Mouse (Mus musculus): ENCODE measurements around the gene Ubn1.

DNA sequence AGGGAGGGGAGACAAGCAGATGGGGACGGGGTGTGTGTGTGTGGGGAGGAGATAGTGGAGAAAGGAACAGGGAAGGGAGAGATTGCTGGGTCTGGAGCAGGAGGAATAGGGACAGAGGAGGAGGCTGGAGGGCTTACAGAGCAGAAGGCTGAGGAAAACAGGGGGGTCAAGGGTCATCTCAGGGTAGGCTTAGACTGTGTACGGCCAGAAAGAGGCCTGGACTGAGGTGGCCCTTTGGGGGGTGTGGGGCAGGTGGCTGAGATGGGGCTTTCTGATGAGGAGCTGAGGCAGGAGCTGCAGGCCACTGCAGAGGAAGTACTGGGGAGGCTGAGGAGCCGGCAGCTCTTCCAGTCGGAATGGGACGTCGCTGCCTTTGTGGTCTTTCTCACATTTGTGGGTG, 42.4 kb upstream of the Ubn1 start:
- TF ChIP-seq CTCF (IDR thresholded peaks at IDR 0.05; ENCODE audit: borderline replicate concordance, insufficient read depth, low read depth, low read length) (no peak), POLR2A (IDR thresholded peaks at IDR 0.05; ENCODE audit: borderline replicate concordance, insufficient read depth, low read length) (no peak)

Measured in cerebellum, adult 2 months (tissue).